Mouse (Mus musculus) megakaryocyte, embryonic 14.5 days (primary cell): ENCODE results near the gene Ahcyl2.

Experiments
- FLI1 ChIP-seq: IDR thresholded peaks from 2 replicates; pipeline ENCODE4 v1.6.1; 2012; ENCODE audit warnings: low read length, inconsistent platforms, mixed read lengths
- GATA1 ChIP-seq: IDR thresholded peaks from 3 replicates; pipeline ENCODE4 v1.6.1; 2012; ENCODE audit warnings: mixed read lengths, low read length, inconsistent platforms, borderline replicate concordance

- TF ChIP-seq GATA1 (no peak), FLI1 (no peak)
Measured at GRCm38 (mm10) chr6:29931181-29931580, 163.4 kb downstream of the Ahcyl2 start.
